Mouse (Mus musculus) kidney, adult 2 months (tissue): ENCODE measurements around the gene Rnf166.

Experiments used
- CTCF ChIP-seq: fragments of 200-500 bp; conservative IDR thresholded peaks from 2 replicates; pipeline ENCODE4 v1.5.1; 2011; ENCODE audit warnings: low read depth, mild to moderate bottlenecking, control low read depth, low read length, moderate library complexity, mixed read lengths; ENCODE audit not compliant: insufficient read depth, insufficient read length
- POLR2A ChIP-seq: fragments of 200-500 bp; IDR thresholded peaks from one replicate; pipeline ENCODE4 v1.6.1; 2011; ENCODE audit warnings: low read depth, low read length, control low read depth

GRCm38 (mm10) chr8:122436586-122437125, 39.2 kb downstream of the Rnf166 start:
- TF ChIP-seq CTCF (no peak), POLR2A (no peak)
